Mouse (Mus musculus): ENCODE results near the gene Myl12a.

- no peak for TF ChIP-seq GATA1 (IDR thresholded peaks at IDR 0.05; ENCODE audit: low read length)
- TF ChIP-seq TAL1 (IDR thresholded peaks at IDR 0.05; ENCODE audit: low read length): no peak
Measured at GRCm38 (mm10) chr17:71003112-71003511, 434 bp upstream of the Myl12a start.
